Mouse (Mus musculus) left cerebral cortex, adult 2 months (tissue): ENCODE measurements around the gene Ifnar1. TPM values are rescaled to one million over a fixed set of nuclear protein-coding genes. Genes with fewer than 3 reads are reported as not detected.
"Not testable (repeated sequence)": the region's sequence is repeated elsewhere in the genome, so short reads cannot be mapped to it uniquely, and the experiment has no call there.

Source experiments
- DNase-seq, 2 experiments: peaks; one replicate each; pipeline ENCODE4 v3.0.0; 2021 to 2022; ENCODE audit warnings: low spot score in 2 of 2, mixed read lengths in 1 of 2; ENCODE audit errors: extremely low spot score in 1 of 2
- H3K27ac ChIP-seq: fragments of 200-600 bp; 2 replicates; pipeline ENCODE4 v1.8.1; 2022
- H3K4me3 ChIP-seq: fragments of 200-600 bp; 2 replicates; pipeline ENCODE4 v1.8.1; 2022
- CTCF ChIP-seq: fragments of 200-600 bp; IDR thresholded peaks from 2 replicates; pipeline ENCODE4 v1.8.1; 2022; ENCODE audit warnings: antibody characterized with exemption, mild to moderate bottlenecking, moderate library complexity
- intact Hi-C: fragments of 180-260 bp; cut with DNase I; formaldehyde crosslinking; loops from one replicate; pipeline ENCODE4 v1.15.1; 2025
- total RNA-seq, 2 experiments: library from RNA; stranded (reverse); gene quantifications; 2 replicates each; pipeline ENCODE4 v1.2.3; 2021

Ifnar1 gene
- total RNA-seq, 2 experiments from 2014 or later: 45.2 TPM

GRCm38 (mm10) chr16:91517020-91517419 is 32.0 kb downstream of the Ifnar1 start:
- DNase-seq: no peak
- no peak overlapping the region for H3K27ac ChIP-seq
- no peak for TF ChIP-seq CTCF
- intact Hi-C loops: no loop called here
- H3K4me3 ChIP-seq: no peak overlapping the region

- intact Hi-C loops: no loop called here
- TF ChIP-seq CTCF: no peak
- Histone ChIP-seq H3K4me3 (no peak overlapping the region), H3K27ac (no peak overlapping the region; the same call in 1 of the 2 replicates)
- no peak for DNase-seq
Measured at GRCm38 (mm10) chr16:91522040-91522439, 37.0 kb downstream of the Ifnar1 start.

- no peak for TF ChIP-seq CTCF
- Histone ChIP-seq H3K4me3 (no peak overlapping the region), H3K27ac (0 out of 2 replicates have a peak overlapping the region, but pooled peaks have one; percentile 11)
- DNase-seq: no peak
- intact Hi-C loops: no loop called here
Measured at GRCm38 (mm10) chr16:91522479-91523309, 37.7 kb downstream of the Ifnar1 start.

GRCm38 (mm10) chr16:91524206-91524605 is 39.2 kb downstream of the Ifnar1 start:
- intact Hi-C loops: no loop called here
- no peak for DNase-seq
- TF ChIP-seq CTCF: no peak
- no peak overlapping the region for H3K4me3 ChIP-seq
- H3K27ac ChIP-seq: no peak overlapping the region

- Histone ChIP-seq H3K27ac (no peak overlapping the region), H3K4me3 (no peak overlapping the region)
- intact Hi-C loops: no loop called here
- TF ChIP-seq CTCF: no peak
- DNase-seq: no peak
Measured at GRCm38 (mm10) chr16:91526274-91526673, 41.2 kb downstream of the Ifnar1 start.

GRCm38 (mm10) chr16:91527051-91527450 is 42.0 kb downstream of the Ifnar1 start:
- intact Hi-C loops: no loop called here
- DNase-seq: no peak

GRCm38 (mm10) chr16:91527500-91527899 is 42.5 kb downstream of the Ifnar1 start:
- intact Hi-C loops: no loop called here
- TF ChIP-seq CTCF: no peak
- H3K27ac ChIP-seq: no peak overlapping the region
- no peak for DNase-seq
- no peak overlapping the region for H3K4me3 ChIP-seq

More at GRCm38 (mm10) chr16:91527051-91527450, 42.0 kb downstream of the Ifnar1 start:
- peak; percentile 36 for TF ChIP-seq CTCF
- Histone ChIP-seq H3K4me3 (no peak overlapping the region), H3K27ac (no peak overlapping the region)

GRCm38 (mm10) chr16:91528578-91528977 is 43.5 kb downstream of the Ifnar1 start:
- Histone ChIP-seq H3K27ac (no peak overlapping the region), H3K4me3 (no peak overlapping the region)
- no peak for TF ChIP-seq CTCF
- no peak for DNase-seq
- intact Hi-C loops: no loop called here

- intact Hi-C loops, DNase-seq, H3K27ac ChIP-seq, H3K4me3 ChIP-seq: not testable (repeated sequence)
Measured at GRCm38 (mm10) chr16:91530830-91531229, 45.8 kb downstream of the Ifnar1 start.

GRCm38 (mm10) chr16:91531856-91532255 is 46.8 kb downstream of the Ifnar1 start:
- intact Hi-C loops: no loop called here
- H3K27ac ChIP-seq: no peak overlapping the region
- H3K4me3 ChIP-seq: no peak overlapping the region
- TF ChIP-seq CTCF: no peak
- no peak for DNase-seq

- TF ChIP-seq CTCF: no peak
- intact Hi-C loops: no loop called here
- DNase-seq: no peak
- Histone ChIP-seq H3K4me3 (no peak overlapping the region), H3K27ac (no peak overlapping the region)
Measured at GRCm38 (mm10) chr16:91532429-91532828, 47.4 kb downstream of the Ifnar1 start.

- TF ChIP-seq CTCF: no peak
- no peak overlapping the region for H3K27ac ChIP-seq
- DNase-seq: no peak
- no peak overlapping the region for H3K4me3 ChIP-seq
- intact Hi-C loops: no loop called here
Measured at GRCm38 (mm10) chr16:91533097-91534001, 48.3 kb downstream of the Ifnar1 start.
